Mouse (Mus musculus) left cerebral cortex, postnatal 4 days (tissue): ENCODE results near the gene Gm8082. TPM values are rescaled to one million over a fixed set of nuclear protein-coding genes. Genes with fewer than 3 reads are reported as not detected.
"Not testable (repeated sequence)": the region's sequence is repeated elsewhere in the genome, so short reads cannot be mapped to it uniquely, and the experiment has no call there.

ENCODE experiments used
- DNase-seq: peaks from one replicate; pipeline ENCODE4 v3.0.0-alpha.2; 2022
- intact Hi-C: fragments of 180-260 bp; cut with DNase I; formaldehyde crosslinking; loops from one replicate; pipeline ENCODE4 v1.15.1; 2025
- total RNA-seq, 2 experiments: library from RNA; stranded (reverse); gene quantifications; 2 replicates each; pipeline ENCODE4 v1.2.3; 2021

Gm8082 gene
- total RNA-seq, result not detected

DNA sequence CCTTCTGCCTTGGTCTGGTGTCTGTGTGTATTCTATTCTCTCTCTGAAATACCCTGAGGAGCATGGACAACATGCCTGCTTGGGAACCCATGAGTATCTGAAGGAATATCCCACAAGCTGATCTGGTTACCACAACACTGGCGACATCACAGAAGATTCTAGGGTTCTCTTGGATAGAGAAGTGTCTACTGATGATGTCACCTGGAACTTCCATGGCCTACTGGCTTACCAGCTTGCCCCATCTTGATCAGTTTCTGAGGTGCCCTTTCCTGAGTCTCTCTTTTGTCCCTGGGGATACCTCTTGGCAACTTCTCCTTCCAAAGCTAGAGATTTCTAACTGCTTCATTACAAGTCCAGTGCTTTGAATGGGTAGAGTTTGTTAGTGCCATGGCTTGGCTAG lies at the start of gene Gm8082:
Gm8082 (minus strand) TSS at position 101 of the 400 bp plus-strand sequence.
- intact Hi-C loops, DNase-seq: not testable (repeated sequence)

DNA sequence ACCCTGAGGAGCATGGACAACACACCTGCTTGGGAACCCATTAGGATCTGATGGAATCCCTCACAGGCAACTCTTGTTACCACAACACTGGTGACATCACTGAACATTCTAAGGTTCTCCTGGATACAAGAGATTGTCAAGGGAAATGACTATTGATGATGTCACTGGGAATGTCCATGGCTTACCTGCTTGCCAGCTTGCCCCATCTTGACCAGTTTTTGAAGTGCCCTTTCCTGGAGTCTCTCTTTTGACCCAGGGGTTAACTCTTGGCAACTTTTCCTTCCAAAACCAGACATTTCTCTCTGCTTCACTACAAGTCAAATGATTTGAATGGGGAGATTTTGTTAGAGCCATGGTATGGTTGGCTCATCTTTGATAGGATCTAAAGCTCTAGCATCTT lies 22.1 kb upstream of the Gm8082 start, which contains the start of gene Gm10376:
Gm10376 (minus strand) TSS at position 101 of the 400 bp plus-strand sequence.
- intact Hi-C loops, DNase-seq: not testable (repeated sequence)

Other genes with a start within 250 kb of the Gm8082 start
- gene Gm3015, start 224.8 kb downstream of the Gm8082 start, total RNA-seq, result not detected
- not detected for gene Gm10377, start 195.6 kb downstream of the Gm8082 start, total RNA-seq
- not detected for gene Gm21977, start 140.1 kb downstream of the Gm8082 start, total RNA-seq
- not detected for gene Gm10376, start 22.0 kb upstream of the Gm8082 start, total RNA-seq
- gene Gm8094, start 83.0 kb upstream of the Gm8082 start, total RNA-seq, result not detected
- gene Gm8104, start 107.0 kb upstream of the Gm8082 start, total RNA-seq, result under 1 TPM; 0.30 to 0.34 TPM
- under 1 TPM in 1 of 2 experiments, not detected in 1; 0.40 TPM for gene Gm7233, start 186.2 kb upstream of the Gm8082 start, total RNA-seq
- not detected for gene Gm8122, start 241.7 kb upstream of the Gm8082 start, total RNA-seq